Mouse (Mus musculus) liver, embryonic 14.5 days (tissue): ENCODE results near the gene Met.

Source experiments
- CTCF ChIP-seq: IDR thresholded peaks from 2 replicates; pipeline ENCODE4 v1.5.1; 2016; ENCODE audit warnings: antibody characterized with exemption, low read depth, control low read depth
- EP300 ChIP-seq: IDR thresholded peaks from 2 replicates; pipeline ENCODE4 v1.6.1; 2016; ENCODE audit warnings: antibody characterized with exemption, low read depth

- TF ChIP-seq CTCF (no peak), EP300 (no peak)
Observed at GRCm38 (mm10) chr6:17506831-17507230, 43.2 kb downstream of the Met start.
